Mouse (Mus musculus) kidney, embryonic 16.5 days (tissue): ENCODE data around the gene Ntrk1. TPM values are rescaled to one million over a fixed set of nuclear protein-coding genes. Genes with fewer than 3 reads are reported as not detected.

ENCODE experiments used
- ATAC-seq: fragments of 200-750 bp; cut with Nextera tagmentation; 2 replicates; pipeline ENCODE4 v1.8.0; 2017; ENCODE audit warnings: moderate TSS enrichment; ENCODE audit not compliant: low FRiP score, low TSS enrichment
- H3K27ac ChIP-seq: fragments of 300-500 bp; sonication (generic); 2 replicates; pipeline ENCODE4 v1.5.1; 2014; ENCODE audit warnings: low read length
- H3K27me3 ChIP-seq: fragments of 300-500 bp; sonication (generic); 2 replicates; pipeline ENCODE4 v1.6.1; 2014; ENCODE audit warnings: low read length, control low read depth, mixed read lengths; ENCODE audit not compliant: insufficient read depth
- H3K36me3 ChIP-seq: fragments of 300-500 bp; sonication (generic); 2 replicates; pipeline ENCODE4 v1.6.1; 2014; ENCODE audit warnings: low read length, control low read depth, mixed read lengths; ENCODE audit not compliant: insufficient read depth
- H3K4me1 ChIP-seq: fragments of 300-500 bp; sonication (generic); 2 replicates; pipeline ENCODE4 v1.6.1; 2014; ENCODE audit warnings: low read length, control low read depth, mixed read lengths; ENCODE audit not compliant: insufficient read depth
- H3K4me2 ChIP-seq: fragments of 300-500 bp; sonication (generic); replicated peaks from 2 replicates; pipeline ENCODE4 v1.6.1; 2014; ENCODE audit warnings: low read depth, low read length
- H3K4me3 ChIP-seq: fragments of 300-500 bp; sonication (generic); 2 replicates; pipeline ENCODE4 v1.5.1; 2014; ENCODE audit warnings: mild to moderate bottlenecking, low read length
- H3K9ac ChIP-seq: fragments of 300-500 bp; sonication (generic); replicated peaks from 2 replicates; pipeline ENCODE4 v1.6.1; 2014; ENCODE audit warnings: low read length
- H3K9me3 ChIP-seq: fragments of 300-500 bp; sonication (generic); 2 replicates; pipeline ENCODE4 v1.6.1; 2016; ENCODE audit warnings: low read length, control low read depth
- WGBS: fragments of 180-500 bp; shearing (Covaris S2); extraction: QIAGEN DNeasy Blood & Tissue Kit; methylation state at CpG from one replicate; pipeline ENCODE4 v1.1.7; 2014; 5-methylcytosine and 5-hydroxymethylcytosine counted together
- polyA plus RNA-seq: library from polyadenylated mRNA; unstranded; fragments of >200 nt; fragmentation: Nextera tagmentation; extraction: Ambion mirVana; gene quantifications from 2 replicates; pipeline ENCODE4 v1.2.1, GENCODE M21; 2015

Ntrk1 gene
- polyA plus RNA-seq, 1 experiment from 2014 or later, result 6.4 TPM

- no peaks in the 10 kb centered on the region for H3K9me3 ChIP-seq
- WGBS, result 12% methylated on average over 15 of the region's 18 CpGs
- no peaks in the 10 kb centered on the region for H3K27me3 ChIP-seq
- H3K9ac ChIP-seq, result peak overlapping the region; percentile 50; the same call in 1 of the 2 replicates
- H3K36me3 ChIP-seq, result peaks cover 11% of the 10 kb centered on the region
- ATAC-seq, result peak; percentile 81
- H3K4me2 ChIP-seq, result peak overlapping the region; percentile 48
- peak overlapping the region; percentile 14 for H3K4me3 ChIP-seq
- H3K27ac ChIP-seq, result peak overlapping the region; percentile 84
- H3K4me1 ChIP-seq, result peaks cover 25% of the 10 kb centered on the region
Measured at GRCm38 (mm10) chr3:87745036-87745659, 49.8 kb downstream of the Ntrk1 start.

- Histone ChIP-seq H3K4me1 (peaks cover 25% of the 10 kb centered on the region), H3K9ac (no peak overlapping the region), H3K27me3 (no peaks in the 10 kb centered on the region), H3K4me3 (no peak overlapping the region), H3K9me3 (no peaks in the 10 kb centered on the region), H3K27ac (no peak overlapping the region), H3K4me2 (no peak overlapping the region), H3K36me3 (no peaks in the 10 kb centered on the region)
- WGBS, result 88% methylated on average over 4 of the region's 4 CpGs
- ATAC-seq, result no peak
Measured at GRCm38 (mm10) chr3:87743927-87744326, 51.0 kb downstream of the Ntrk1 start.

GRCm38 (mm10) chr3:87742735-87743134, 52.2 kb downstream of the Ntrk1 start:
- Histone ChIP-seq H3K27ac (no peak overlapping the region), H3K36me3 (peaks cover 7% of the 10 kb centered on the region; the same call in 1 of the 2 replicates), H3K4me1 (peaks cover 17% of the 10 kb centered on the region), H3K4me2 (no peak overlapping the region), H3K9ac (no peak overlapping the region), H3K27me3 (no peaks in the 10 kb centered on the region), H3K9me3 (no peaks in the 10 kb centered on the region), H3K4me3 (no peak overlapping the region)
- WGBS, result 84% methylated on average over 16 of the region's 16 CpGs
- no peak for ATAC-seq

GRCm38 (mm10) chr3:87742013-87742412, 52.9 kb downstream of the Ntrk1 start:
- no peak overlapping the region for H3K27ac ChIP-seq
- peaks cover 16% of the 10 kb centered on the region for H3K4me1 ChIP-seq
- no peak for ATAC-seq
- H3K9me3 ChIP-seq, result no peaks in the 10 kb centered on the region
- H3K27me3 ChIP-seq, result no peaks in the 10 kb centered on the region
- H3K4me3 ChIP-seq, result no peak overlapping the region
- no peak overlapping the region for H3K4me2 ChIP-seq
- no peak overlapping the region for H3K9ac ChIP-seq
- 79% methylated on average over 3 of the region's 3 CpGs for WGBS
- peaks cover 12% of the 10 kb centered on the region for H3K36me3 ChIP-seq

- H3K9me3 ChIP-seq, result no peaks in the 10 kb centered on the region
- no peak overlapping the region for H3K4me3 ChIP-seq
- H3K4me1 ChIP-seq, result peaks cover 17% of the 10 kb centered on the region
- no peak overlapping the region for H3K27ac ChIP-seq
- 74% methylated on average over 5 of the region's 5 CpGs for WGBS
- H3K9ac ChIP-seq, result no peak overlapping the region
- H3K27me3 ChIP-seq, result no peaks in the 10 kb centered on the region
- ATAC-seq, result no peak
- no peak overlapping the region for H3K4me2 ChIP-seq
- H3K36me3 ChIP-seq, result peaks cover 34% of the 10 kb centered on the region
Measured at GRCm38 (mm10) chr3:87738906-87739305, 56.1 kb downstream of the Ntrk1 start.

GRCm38 (mm10) chr3:87735335-87735734, 59.6 kb downstream of the Ntrk1 start:
- peak; percentile 53 for ATAC-seq
- Histone ChIP-seq H3K4me1 (peaks cover 17% of the 10 kb centered on the region), H3K9ac (no peak overlapping the region), H3K4me2 (no peak overlapping the region), H3K9me3 (no peaks in the 10 kb centered on the region), H3K4me3 (no peak overlapping the region), H3K27me3 (no peaks in the 10 kb centered on the region), H3K36me3 (peaks cover 62% of the 10 kb centered on the region), H3K27ac (no peak overlapping the region)
- WGBS, result 18% methylated on average over 9 of the region's 9 CpGs

GRCm38 (mm10) chr3:87733984-87734761, 60.8 kb downstream of the Ntrk1 start:
- peaks cover 71% of the 10 kb centered on the region for H3K36me3 ChIP-seq
- peak; percentile 23; the same call in 1 of the 2 replicates for ATAC-seq
- no peak overlapping the region for H3K9ac ChIP-seq
- H3K27me3 ChIP-seq, result no peaks in the 10 kb centered on the region
- no peak overlapping the region for H3K27ac ChIP-seq
- no peak overlapping the region for H3K4me3 ChIP-seq
- no peak overlapping the region for H3K4me2 ChIP-seq
- peaks cover 17% of the 10 kb centered on the region for H3K4me1 ChIP-seq
- WGBS, result 66% methylated on average over 11 of the region's 11 CpGs
- H3K9me3 ChIP-seq, result no peaks in the 10 kb centered on the region

- Histone ChIP-seq H3K9me3 (no peaks in the 10 kb centered on the region), H3K27ac (no peak overlapping the region), H3K4me1 (peaks cover 17% of the 10 kb centered on the region), H3K4me3 (no peak overlapping the region), H3K9ac (no peak overlapping the region), H3K36me3 (peaks cover 75% of the 10 kb centered on the region), H3K27me3 (no peaks in the 10 kb centered on the region), H3K4me2 (no peak overlapping the region)
- ATAC-seq, result no peak
- 77% methylated on average over 4 of the region's 4 CpGs for WGBS
Measured at GRCm38 (mm10) chr3:87733098-87733497, 61.9 kb downstream of the Ntrk1 start.

- no peaks in the 10 kb centered on the region for H3K4me1 ChIP-seq
- WGBS, result 86% methylated on average over 6 of the region's 6 CpGs
- H3K4me2 ChIP-seq, result no peak overlapping the region
- H3K36me3 ChIP-seq, result peaks cover 86% of the 10 kb centered on the region
- H3K27me3 ChIP-seq, result no peaks in the 10 kb centered on the region
- H3K9ac ChIP-seq, result no peak overlapping the region
- H3K9me3 ChIP-seq, result no peaks in the 10 kb centered on the region
- H3K4me3 ChIP-seq, result no peak overlapping the region
- ATAC-seq, result no peak
- no peak overlapping the region for H3K27ac ChIP-seq
Measured at GRCm38 (mm10) chr3:87728696-87729095, 66.3 kb downstream of the Ntrk1 start.
